Mouse (Mus musculus): Measurements from ENCODE around the gene Lifr. TPM values are rescaled to one million over a fixed set of nuclear protein-coding genes. Genes with fewer than 3 reads are reported as not detected.

Gene Lifr
- polyA plus RNA-seq, 1 experiment from 2014 or later, result 24.6 TPM

- no peak for ATAC-seq (ENCODE audit: insufficient number of reproducible peaks, low FRiP score, low TSS enrichment, low read depth)
- Histone ChIP-seq H3K9ac (ENCODE audit: low read length) (no peak overlapping the region), H3K4me1 (ENCODE audit: control insufficient read depth, insufficient read depth, low read length) (no peaks in the 10 kb centered on the region), H3K4me2 (ENCODE audit: low read depth, severe bottlenecking) (no peak overlapping the region), H3K9me3 (ENCODE audit: control insufficient read depth, low read length) (no peaks in the 10 kb centered on the region), H3K27ac (replicated peaks; ENCODE audit: low read depth, low read length) (no peak overlapping the region), H3K27me3 (ENCODE audit: control insufficient read depth, insufficient read depth, low read length) (no peaks in the 10 kb centered on the region), H3K4me3 (ENCODE audit: low read depth, low read length) (no peak overlapping the region), H3K36me3 (ENCODE audit: control insufficient read depth, insufficient read depth, low read length) (no peaks in the 10 kb centered on the region)
- no peak for DNase-seq (ENCODE audit: low spot score)
- WGBS, result 67% methylated on average over 6 of the region's 6 CpGs
Observed at GRCm38 (mm10) chr15:7070199-7070794, 20.1 kb upstream of the Lifr start.

DNA sequence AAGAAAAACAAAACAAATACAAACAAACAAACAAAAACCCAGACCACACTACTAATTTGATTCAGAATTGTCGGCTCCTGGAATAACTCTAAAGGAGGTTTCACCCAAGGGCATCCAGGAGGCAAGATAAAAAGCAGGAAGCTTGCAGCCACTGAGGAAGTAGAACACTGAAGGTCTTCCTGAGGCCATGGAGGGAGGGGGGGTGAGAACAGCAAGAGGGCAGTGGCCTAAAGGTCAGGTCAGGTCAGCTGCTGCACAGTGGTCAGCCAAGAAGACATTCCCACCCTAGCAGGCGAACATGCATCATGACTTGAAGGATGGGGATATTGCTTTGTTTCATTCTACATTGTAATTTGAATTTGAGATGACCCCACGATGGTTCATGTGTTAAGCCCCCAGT is 17.1 kb upstream of the Lifr start:
- 71% methylated on average over 3 of the region's 3 CpGs for WGBS
- ATAC-seq (ENCODE audit: insufficient number of reproducible peaks, low FRiP score, low TSS enrichment, low read depth) (no peak), DNase-seq (ENCODE audit: low spot score) (no peak)
- Histone ChIP-seq H3K4me1 (ENCODE audit: control insufficient read depth, insufficient read depth, low read length) (no peaks in the 10 kb centered on the region), H3K36me3 (ENCODE audit: control insufficient read depth, insufficient read depth, low read length) (no peaks in the 10 kb centered on the region), H3K4me2 (ENCODE audit: low read depth, severe bottlenecking) (no peak overlapping the region), H3K4me3 (ENCODE audit: low read depth, low read length) (no peak overlapping the region), H3K27me3 (ENCODE audit: control insufficient read depth, insufficient read depth, low read length) (no peaks in the 10 kb centered on the region), H3K9me3 (ENCODE audit: control insufficient read depth, low read length) (no peaks in the 10 kb centered on the region), H3K27ac (replicated peaks; ENCODE audit: low read depth, low read length) (no peak overlapping the region), H3K9ac (ENCODE audit: low read length) (no peak overlapping the region)

- 88% methylated on average over 6 of the region's 6 CpGs for WGBS
- H3K27ac ChIP-seq (replicated peaks; ENCODE audit: low read depth, low read length), result no peak overlapping the region
- H3K9ac ChIP-seq (ENCODE audit: low read length), result no peak overlapping the region
- H3K4me3 ChIP-seq (ENCODE audit: low read depth, low read length), result no peak overlapping the region
- H3K27me3 ChIP-seq (ENCODE audit: control insufficient read depth, insufficient read depth, low read length), result no peaks in the 10 kb centered on the region
- no peaks in the 10 kb centered on the region for H3K4me1 ChIP-seq (ENCODE audit: control insufficient read depth, insufficient read depth, low read length)
- ATAC-seq (ENCODE audit: insufficient number of reproducible peaks, low FRiP score, low TSS enrichment, low read depth) (no peak), DNase-seq (ENCODE audit: low spot score) (peak; percentile 15)
- H3K36me3 ChIP-seq (ENCODE audit: control insufficient read depth, insufficient read depth, low read length), result no peaks in the 10 kb centered on the region
- no peaks in the 10 kb centered on the region for H3K9me3 ChIP-seq (ENCODE audit: control insufficient read depth, low read length)
- no peak overlapping the region for H3K4me2 ChIP-seq (ENCODE audit: low read depth, severe bottlenecking)
Observed at GRCm38 (mm10) chr15:7075185-7075584, 15.2 kb upstream of the Lifr start.

GRCm38 (mm10) chr15:7078356-7078755 is 12.1 kb upstream of the Lifr start:
- Histone ChIP-seq H3K27ac (replicated peaks; ENCODE audit: low read depth, low read length) (no peak overlapping the region), H3K27me3 (ENCODE audit: control insufficient read depth, insufficient read depth, low read length) (no peaks in the 10 kb centered on the region), H3K4me2 (ENCODE audit: low read depth, severe bottlenecking) (no peak overlapping the region), H3K9ac (ENCODE audit: low read length) (no peak overlapping the region), H3K4me3 (ENCODE audit: low read depth, low read length) (no peak overlapping the region), H3K36me3 (ENCODE audit: control insufficient read depth, insufficient read depth, low read length) (no peaks in the 10 kb centered on the region), H3K9me3 (ENCODE audit: control insufficient read depth, low read length) (no peaks in the 10 kb centered on the region), H3K4me1 (ENCODE audit: control insufficient read depth, insufficient read depth, low read length) (no peaks in the 10 kb centered on the region; the same call in 1 of the 2 replicates)
- DNase-seq (ENCODE audit: low spot score) (no peak), ATAC-seq (ENCODE audit: insufficient number of reproducible peaks, low FRiP score, low TSS enrichment, low read depth) (no peak)
- WGBS, result 78% methylated on average over 2 of the region's 2 CpGs

GRCm38 (mm10) chr15:7079631-7080337 is 10.6 kb upstream of the Lifr start:
- no peaks in the 10 kb centered on the region for H3K27me3 ChIP-seq (ENCODE audit: control insufficient read depth, insufficient read depth, low read length)
- H3K9ac ChIP-seq (ENCODE audit: low read length), result no peak overlapping the region
- no peak overlapping the region for H3K4me3 ChIP-seq (ENCODE audit: low read depth, low read length)
- no peaks in the 10 kb centered on the region; the same call in 1 of the 2 replicates for H3K4me1 ChIP-seq (ENCODE audit: control insufficient read depth, insufficient read depth, low read length)
- no peak overlapping the region for H3K4me2 ChIP-seq (ENCODE audit: low read depth, severe bottlenecking)
- no peaks in the 10 kb centered on the region for H3K36me3 ChIP-seq (ENCODE audit: control insufficient read depth, insufficient read depth, low read length)
- no peak for DNase-seq (ENCODE audit: low spot score)
- H3K9me3 ChIP-seq (ENCODE audit: control insufficient read depth, low read length), result no peaks in the 10 kb centered on the region
- H3K27ac ChIP-seq (replicated peaks; ENCODE audit: low read depth, low read length), result no peak overlapping the region
- WGBS, result 93% methylated on average over 4 of the region's 4 CpGs
- no peak for ATAC-seq (ENCODE audit: insufficient number of reproducible peaks, low FRiP score, low TSS enrichment, low read depth)

- no peaks in the 10 kb centered on the region for H3K9me3 ChIP-seq (ENCODE audit: control insufficient read depth, low read length)
- ATAC-seq (ENCODE audit: insufficient number of reproducible peaks, low FRiP score, low TSS enrichment, low read depth) (no peak; the same call in 1 of the 2 replicates), DNase-seq (ENCODE audit: low spot score) (no peak)
- no peak overlapping the region for H3K4me3 ChIP-seq (ENCODE audit: low read depth, low read length)
- no peak overlapping the region for H3K4me2 ChIP-seq (ENCODE audit: low read depth, severe bottlenecking)
- H3K27me3 ChIP-seq (ENCODE audit: control insufficient read depth, insufficient read depth, low read length), result no peaks in the 10 kb centered on the region
- 64% methylated on average over 15 of the region's 15 CpGs for WGBS
- H3K27ac ChIP-seq (replicated peaks; ENCODE audit: low read depth, low read length), result no peak overlapping the region
- H3K9ac ChIP-seq (ENCODE audit: low read length), result no peak overlapping the region
- H3K36me3 ChIP-seq (ENCODE audit: control insufficient read depth, insufficient read depth, low read length), result no peaks in the 10 kb centered on the region
- no peaks in the 10 kb centered on the region; the same call in 1 of the 2 replicates for H3K4me1 ChIP-seq (ENCODE audit: control insufficient read depth, insufficient read depth, low read length)
Observed at GRCm38 (mm10) chr15:7080916-7081626, 9.3 kb upstream of the Lifr start.

DNA sequence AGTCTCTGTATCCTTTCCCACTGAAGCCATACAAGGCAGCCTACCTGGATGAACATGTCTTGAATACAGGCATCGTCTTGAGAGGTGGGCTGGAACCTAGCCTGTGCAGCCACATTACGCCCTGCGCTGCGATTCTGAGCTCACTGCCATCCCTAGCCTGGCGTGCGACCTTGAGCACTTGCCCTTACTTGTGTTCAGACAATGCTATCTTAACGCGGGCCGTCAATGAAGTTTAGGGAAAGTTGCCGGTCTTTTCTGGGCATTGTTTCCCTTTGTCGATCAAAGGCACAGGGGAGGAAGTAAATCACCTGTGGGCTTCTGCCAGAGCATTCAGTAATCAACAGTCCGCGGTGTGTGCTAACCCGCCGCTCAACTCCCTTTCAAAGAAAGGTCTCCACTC is 8.6 kb upstream of the Lifr start:
- H3K4me2 ChIP-seq (ENCODE audit: low read depth, severe bottlenecking), result no peak overlapping the region
- no peak for ATAC-seq (ENCODE audit: insufficient number of reproducible peaks, low FRiP score, low TSS enrichment, low read depth)
- no peak for DNase-seq (ENCODE audit: low spot score)

GRCm38 (mm10) chr15:7082901-7083300 is 7.5 kb upstream of the Lifr start:
- 91% methylated on average over 3 of the region's 3 CpGs for WGBS
- no peak for DNase-seq (ENCODE audit: low spot score)
- H3K36me3 ChIP-seq (ENCODE audit: control insufficient read depth, insufficient read depth, low read length), result no peaks in the 10 kb centered on the region
- H3K4me2 ChIP-seq (ENCODE audit: low read depth, severe bottlenecking), result no peak overlapping the region
- no peaks in the 10 kb centered on the region for H3K27me3 ChIP-seq (ENCODE audit: control insufficient read depth, insufficient read depth, low read length)
- H3K4me1 ChIP-seq (ENCODE audit: control insufficient read depth, insufficient read depth, low read length), result no peaks in the 10 kb centered on the region; the same call in 1 of the 2 replicates
- no peak for ATAC-seq (ENCODE audit: insufficient number of reproducible peaks, low FRiP score, low TSS enrichment, low read depth)
- H3K4me3 ChIP-seq (ENCODE audit: low read depth, low read length), result no peak overlapping the region
- no peak overlapping the region for H3K27ac ChIP-seq (replicated peaks; ENCODE audit: low read depth, low read length)
- H3K9me3 ChIP-seq (ENCODE audit: control insufficient read depth, low read length), result no peaks in the 10 kb centered on the region
- no peak overlapping the region for H3K9ac ChIP-seq (ENCODE audit: low read length)

More for the DNA sequence above, 8.6 kb upstream of the Lifr start:
- no peak overlapping the region for H3K27ac ChIP-seq (replicated peaks; ENCODE audit: low read depth, low read length)
- no peaks in the 10 kb centered on the region for H3K9me3 ChIP-seq (ENCODE audit: control insufficient read depth, low read length)
- no peaks in the 10 kb centered on the region; the same call in 1 of the 2 replicates for H3K4me1 ChIP-seq (ENCODE audit: control insufficient read depth, insufficient read depth, low read length)
- H3K36me3 ChIP-seq (ENCODE audit: control insufficient read depth, insufficient read depth, low read length), result no peaks in the 10 kb centered on the region
- no peaks in the 10 kb centered on the region for H3K27me3 ChIP-seq (ENCODE audit: control insufficient read depth, insufficient read depth, low read length)
- H3K9ac ChIP-seq (ENCODE audit: low read length), result no peak overlapping the region
- WGBS, result 56% methylated on average over 15 of the region's 15 CpGs
- H3K4me3 ChIP-seq (ENCODE audit: low read depth, low read length), result no peak overlapping the region

Measured in limb, embryonic 11.5 days (tissue).